In genomic region chr17:47909091-47910001, GRCm38 (mm10) we compare ENCODE assay signal across 8 mouse cellular contexts. TPM values are rescaled to one million over a fixed set of nuclear protein-coding genes. Genes with fewer than 3 reads are reported as not detected.
A peak's percentile ranks its signal among the peaks of the same experiment; 100 is the strongest.
DNase-seq lines count a peak whose midpoint lies in the region; ATAC-seq lines count a peak whose summit lies in the region.

No protein-coding gene starts in this region.

- H3K27me3 ChIP-seq in liver, embryonic 12.5 days (replicated peaks) = no peaks in the 10 kb centered on the region

- peak; percentile 82 for DNase-seq in embryo, embryonic 10 days (ENCODE audit: low spot score)
- DNase-seq in embryo, embryonic 9.5 days (ENCODE audit: extremely low spot score) = no peak
- peak; percentile 73 for DNase-seq in cerebellum, adult 9-11 months
- peak; percentile 78 for DNase-seq in gastrocnemius, postnatal 14 days
- peak; percentile 84 for DNase-seq in induced T-regulatory cell, adult 2 months (ENCODE audit: low read depth)
- DNase-seq in thymus, postnatal 36 days = peak; percentile 64 to 73

- H3K27ac ChIP-seq in liver, embryonic 12.5 days = peak overlapping the region; percentile 73

- H3K9ac ChIP-seq in liver, embryonic 12.5 days = peak overlapping the region; percentile 75

- peaks cover 58% of the 10 kb centered on the region for H3K4me1 ChIP-seq in liver, embryonic 12.5 days

- intact Hi-C loops in gastrocnemius, postnatal 14 days (cut with DNase I; ENCODE audit: low total_unique reads) = loop anchor here (10.0 kb wide), 1 partner anchor 185 kb away; no protein-coding TSS in a partner anchor

- peak; percentile 93 for ATAC-seq in liver, embryonic 12.5 days
- ATAC-seq in monocyte, adult 5-6 weeks (replicated peaks; ENCODE audit: insufficient number of reproducible peaks, low FRiP score, low TSS enrichment, poor library complexity, severe bottlenecking) = peak; percentile 78

- peaks cover 4% of the 10 kb centered on the region; the same call in 1 of the 2 replicates for H3K36me3 ChIP-seq in liver, embryonic 12.5 days

- whole genome bisulfite sequencing in liver, embryonic 12.5 days (ENCODE audit: insufficient replicate concordance) = 6% methylated on average over 51 of the region's 51 CpGs

- H3K4me3 ChIP-seq in liver, embryonic 12.5 days = peak overlapping the region; percentile 70

- no peaks in the 10 kb centered on the region for H3K9me3 ChIP-seq in liver, embryonic 12.5 days (replicated peaks)

- H3K4me2 ChIP-seq in liver, embryonic 12.5 days = peak overlapping the region; percentile 88

RNA-seq across cellular contexts. Expression of gene Foxp4, which starts 15.1 kb away (rescaled TPM):
- 1 to 10 TPM; 7.5 to 9.2 TPM for total RNA-seq in gastrocnemius, postnatal 14 days (2021)
- polyA plus RNA-seq in liver, embryonic 12.5 days (2016; fragmentation: Nextera tagmentation; extraction: Ambion mirVana) = 13.7 and 13.9 TPM in 2 replicates
- total RNA-seq in monocyte, adult 5-6 weeks (2017) = 3.1 to 10.1 TPM (median 9.1 TPM) in 3 replicates
